Mouse (Mus musculus) limb, embryonic 14.5 days (tissue): ENCODE measurements around the gene Tmem114. TPM values are rescaled to one million over a fixed set of nuclear protein-coding genes. Genes with fewer than 3 reads are reported as not detected.

Experiments used
- ATAC-seq: fragments of 200-750 bp; cut with Nextera tagmentation; 2 replicates; pipeline ENCODE4 v1.8.0; 2017; ENCODE audit warnings: low read depth, moderate number of reproducible peaks, moderate TSS enrichment; ENCODE audit not compliant: low FRiP score
- DNase-seq: peaks from one replicate; pipeline ENCODE4 v3.0.0-alpha.2; 2015; ENCODE audit warnings: low spot score
- H3K27ac ChIP-seq: fragments of 300-500 bp; sonication (generic); replicated peaks from 2 replicates; pipeline ENCODE4 v1.5.1; 2014; ENCODE audit warnings: low read depth, mild to moderate bottlenecking, low read length, moderate library complexity, mixed read lengths
- H3K27me3 ChIP-seq: fragments of 300-500 bp; sonication (generic); 2 replicates; pipeline ENCODE4 v1.6.1; 2014; ENCODE audit warnings: low read length, mixed read lengths; ENCODE audit not compliant: control insufficient read depth, insufficient read depth
- H3K36me3 ChIP-seq: fragments of 300-500 bp; sonication (generic); 2 replicates; pipeline ENCODE4 v1.6.1; 2014; ENCODE audit warnings: mild to moderate bottlenecking, low read length, moderate library complexity, mixed read lengths; ENCODE audit not compliant: control insufficient read depth, insufficient read depth
- H3K4me1 ChIP-seq: fragments of 300-500 bp; sonication (generic); 2 replicates; pipeline ENCODE4 v1.6.1; 2014; ENCODE audit warnings: antibody characterized with exemption, low read length, mixed read lengths; ENCODE audit not compliant: control insufficient read depth, insufficient read depth
- H3K4me2 ChIP-seq: fragments of 300-500 bp; sonication (generic); replicated peaks from 2 replicates; pipeline ENCODE4 v1.6.1; 2014; ENCODE audit warnings: low read depth, mild to moderate bottlenecking, low read length, moderate library complexity; ENCODE audit not compliant: severe bottlenecking
- H3K4me3 ChIP-seq: fragments of 300-500 bp; sonication (generic); replicated peaks from 2 replicates; pipeline ENCODE4 v1.5.1; 2014; ENCODE audit warnings: low read length
- H3K9ac ChIP-seq: fragments of 300-500 bp; sonication (generic); 2 replicates; pipeline ENCODE4 v1.6.1; 2014; ENCODE audit warnings: mild to moderate bottlenecking, low read depth, low read length, moderate library complexity; ENCODE audit not compliant: severe bottlenecking
- H3K9me3 ChIP-seq: fragments of 300-500 bp; sonication (generic); 2 replicates; pipeline ENCODE4 v1.6.1; 2016; ENCODE audit warnings: low read length; ENCODE audit not compliant: control insufficient read depth
- POLR2A ChIP-seq: fragments of 200-500 bp; IDR thresholded peaks from 2 replicates; pipeline ENCODE4 v1.8.0; 2012; ENCODE audit warnings: inconsistent platforms, mild to moderate bottlenecking, moderate library complexity, borderline replicate concordance; ENCODE audit not compliant: insufficient read depth, insufficient read length; ENCODE audit errors: extremely low read depth
- WGBS: fragments of 180-500 bp; shearing (Covaris S2); extraction: QIAGEN DNeasy Blood & Tissue Kit; methylation state at CpG from one replicate; pipeline ENCODE4 v1.1.7; 2014; 5-methylcytosine and 5-hydroxymethylcytosine counted together
- polyA plus RNA-seq, 2 experiments: library from polyadenylated mRNA; depleted of rRNA in 1 of 2; stranded (reverse) in 1 of 2; unstranded in 1 of 2; fragments of >200 nt; fragmentation: Nextera tagmentation in 1 of 2; extraction: Ambion mirVana in 1 of 2; gene quantifications; 2 replicates each; pipeline versions ENCODE4 v1.2.1 to v1.2.3; 2012 to 2014

The Tmem114 gene
- polyA plus RNA-seq, 2 experiments = 0.15 TPM; not detected in 1

DNA sequence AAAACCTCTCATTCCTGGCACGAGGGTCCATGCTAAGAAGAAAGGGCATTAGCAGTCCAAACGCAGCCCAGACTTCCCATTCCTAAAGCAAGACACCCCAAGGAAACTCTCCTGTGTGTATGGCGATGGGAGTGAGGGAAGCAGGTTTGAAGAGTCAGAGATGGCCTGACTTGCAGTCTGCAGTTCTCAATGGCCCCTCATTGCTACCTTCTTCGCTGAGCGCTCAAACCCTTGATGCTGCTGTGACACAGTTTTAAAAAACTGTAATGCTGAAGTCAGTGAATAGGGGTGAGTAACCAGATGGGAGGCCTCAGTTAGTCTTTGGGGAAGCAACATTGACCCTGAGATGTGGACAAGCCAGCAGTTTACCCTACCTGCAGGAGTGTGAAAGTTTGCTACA is 800 bp upstream of the Tmem114 start:
- Histone ChIP-seq H3K27me3 (peaks cover 47% of the 10 kb centered on the region), H3K9ac (no peak overlapping the region), H3K4me2 (no peak overlapping the region), H3K9me3 (no peaks in the 10 kb centered on the region), H3K27ac (no peak overlapping the region), H3K4me3 (no peak overlapping the region), H3K4me1 (no peaks in the 10 kb centered on the region), H3K36me3 (no peaks in the 10 kb centered on the region)
- 76% methylated on average over 5 of the region's 5 CpGs for WGBS
- no peak for ATAC-seq
- DNase-seq = no peak
- no peak for TF ChIP-seq POLR2A

DNA sequence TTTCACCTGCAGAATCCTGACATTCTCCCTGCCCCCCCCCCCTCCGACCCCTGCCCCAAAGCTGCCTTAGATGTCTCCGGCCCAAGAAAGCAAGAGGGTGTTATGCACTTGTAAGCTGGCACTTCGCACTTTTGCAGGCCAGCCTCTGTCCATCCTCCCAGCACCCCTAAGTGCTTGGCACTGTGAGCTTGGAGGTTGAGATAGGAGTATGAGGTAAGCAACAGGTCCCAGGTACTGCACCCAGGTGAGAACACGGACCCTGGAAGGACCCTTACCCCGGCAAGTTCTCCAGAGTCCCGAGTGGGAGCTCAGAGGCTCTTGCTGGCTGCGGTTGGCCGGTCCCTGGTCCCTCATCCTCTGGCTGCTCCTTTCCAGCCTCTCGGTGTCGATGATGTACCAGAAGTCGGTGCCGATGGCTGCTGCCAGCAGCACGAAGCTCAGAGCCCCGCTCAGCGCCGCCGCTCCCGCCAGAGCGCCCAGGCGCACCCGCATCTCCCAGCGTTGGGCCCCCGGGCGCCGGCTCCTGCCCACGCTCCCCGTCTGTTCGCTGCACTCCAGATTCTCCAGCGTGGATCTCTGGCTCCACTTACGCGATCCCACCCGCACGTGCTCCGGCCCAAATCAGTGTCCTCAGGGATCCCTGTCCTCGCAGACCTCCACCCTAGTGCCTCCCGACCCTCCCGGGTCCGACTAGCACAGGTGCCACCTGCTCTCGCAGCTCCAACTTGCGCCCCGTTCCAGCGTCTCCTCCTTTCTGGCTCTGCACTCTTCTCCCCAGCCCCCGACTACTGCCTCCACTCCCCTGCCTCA is 570 bp downstream of the Tmem114 start:
- H3K4me2 ChIP-seq = peak overlapping the region; percentile 52
- H3K36me3 ChIP-seq = no peaks in the 10 kb centered on the region
- TF ChIP-seq POLR2A = no peak
- no peaks in the 10 kb centered on the region for H3K9me3 ChIP-seq
- H3K27ac ChIP-seq = no peak overlapping the region
- DNase-seq (no peak), ATAC-seq (no peak)
- peak overlapping the region; percentile 21; the same call in 1 of the 2 replicates for H3K9ac ChIP-seq
- no peaks in the 10 kb centered on the region for H3K4me1 ChIP-seq
- peak overlapping the region; percentile 29 for H3K4me3 ChIP-seq
- WGBS = 4% methylated on average over 37 of the region's 43 CpGs
- H3K27me3 ChIP-seq = peaks cover 47% of the 10 kb centered on the region

DNA sequence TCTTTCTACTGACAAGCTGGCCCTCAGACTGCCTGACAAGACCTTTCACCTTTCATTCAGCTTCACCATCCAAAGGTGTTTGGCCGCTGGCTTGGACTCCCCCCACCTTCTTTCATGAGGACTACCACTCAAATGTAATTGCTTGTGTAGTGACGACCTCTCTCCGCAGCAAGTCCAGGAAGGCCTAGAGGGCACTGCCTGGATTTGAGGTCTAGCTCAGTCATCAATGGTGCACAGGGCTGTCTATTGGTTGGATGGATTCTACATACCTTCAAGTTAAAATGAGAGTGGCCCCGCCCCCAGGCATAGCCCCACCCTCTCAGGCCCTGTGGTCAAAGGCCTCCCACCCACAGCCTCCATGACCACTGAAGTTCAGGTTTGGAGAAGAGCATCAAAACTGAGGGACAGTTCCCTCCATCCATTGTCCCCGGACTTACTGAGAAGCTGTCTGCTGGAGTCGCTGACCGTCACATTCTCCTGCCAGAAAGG is 1.3 kb downstream of the Tmem114 start:
- Histone ChIP-seq H3K9ac (no peak overlapping the region), H3K4me1 (no peaks in the 10 kb centered on the region), H3K4me2 (no peak overlapping the region), H3K4me3 (no peak overlapping the region), H3K27me3 (peaks cover 47% of the 10 kb centered on the region), H3K27ac (no peak overlapping the region), H3K9me3 (no peaks in the 10 kb centered on the region), H3K36me3 (no peaks in the 10 kb centered on the region)
- 24% methylated on average over 7 of the region's 7 CpGs for WGBS
- no peak for ATAC-seq
- TF ChIP-seq POLR2A = no peak
- no peak for DNase-seq

DNA sequence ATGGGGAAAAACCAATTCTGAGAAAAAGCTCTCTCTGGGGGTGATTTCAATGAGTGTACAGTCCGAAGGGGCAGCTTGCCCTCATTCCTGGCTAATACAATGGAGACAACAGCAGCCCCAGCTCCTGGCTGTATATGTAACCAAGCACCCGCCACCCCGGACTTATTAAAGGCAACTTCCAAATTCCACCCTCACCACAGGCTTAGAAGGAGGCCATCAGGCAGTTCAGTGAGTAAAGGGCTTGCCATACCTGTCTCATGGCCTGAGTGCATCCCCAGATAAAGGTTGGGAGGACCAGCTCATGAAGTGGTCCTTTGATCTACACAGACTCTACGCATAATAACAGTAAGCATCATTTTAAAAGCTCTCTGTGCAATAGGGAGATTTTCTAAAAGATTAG is 4.1 kb downstream of the Tmem114 start:
- no peaks in the 10 kb centered on the region for H3K4me1 ChIP-seq
- no peak overlapping the region for H3K27ac ChIP-seq
- no peak for ATAC-seq
- H3K9me3 ChIP-seq = no peaks in the 10 kb centered on the region
- H3K27me3 ChIP-seq = peaks cover 35% of the 10 kb centered on the region
- no peaks in the 10 kb centered on the region for H3K36me3 ChIP-seq
- no peak overlapping the region for H3K9ac ChIP-seq
- 84% methylated on average over 4 of the region's 4 CpGs for WGBS
- no peak for TF ChIP-seq POLR2A
- H3K4me3 ChIP-seq = no peak overlapping the region
- no peak overlapping the region for H3K4me2 ChIP-seq
- DNase-seq = no peak

DNA sequence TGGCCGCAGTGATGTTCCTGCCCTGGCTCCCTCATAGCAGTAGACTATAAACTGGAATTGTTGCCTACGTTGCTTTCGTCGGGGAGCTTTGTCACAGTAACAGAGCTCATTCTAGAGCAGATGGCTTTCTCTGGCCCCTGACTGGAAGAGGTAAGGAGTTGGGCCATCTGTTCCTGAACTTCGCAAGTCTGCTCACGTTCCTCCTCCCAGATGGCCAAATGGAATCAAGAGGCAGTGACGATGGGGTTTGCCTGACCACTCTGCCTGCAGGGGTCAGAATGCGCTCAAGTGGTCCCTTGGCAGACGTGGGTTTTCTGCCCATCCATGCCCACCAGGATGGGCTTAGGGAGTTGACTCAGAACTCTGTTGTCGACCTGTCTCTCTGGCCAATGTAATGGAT is 4.6 kb downstream of the Tmem114 start:
- ATAC-seq = no peak
- H3K9me3 ChIP-seq = no peaks in the 10 kb centered on the region
- H3K27me3 ChIP-seq = peaks cover 31% of the 10 kb centered on the region
- 62% methylated on average over 10 of the region's 10 CpGs for WGBS
- H3K9ac ChIP-seq = no peak overlapping the region
- H3K36me3 ChIP-seq = no peaks in the 10 kb centered on the region
- H3K4me2 ChIP-seq = no peak overlapping the region
- no peaks in the 10 kb centered on the region for H3K4me1 ChIP-seq
- H3K4me3 ChIP-seq = no peak overlapping the region
- H3K27ac ChIP-seq = no peak overlapping the region
- DNase-seq = no peak
- no peak for TF ChIP-seq POLR2A
